Mouse (Mus musculus) heart, postnatal 36 days (tissue): ENCODE measurements around the gene Prmt2. TPM values are rescaled to one million over a fixed set of nuclear protein-coding genes. Genes with fewer than 3 reads are reported as not detected.

ENCODE experiments used
- DNase-seq, 2 experiments: peaks; one replicate each; pipeline ENCODE4 v3.0.0; 2021 to 2022
- intact Hi-C: fragments of 180-260 bp; cut with DNase I; formaldehyde crosslinking; loops from one replicate; pipeline ENCODE4 v1.15.1; 2025
- microRNA-seq, 2 experiments: library from miRNA; unstranded; fragments of <30 nt; microRNA quantifications; one replicate each; pipeline ENCODE4 v1.2.0; 2021; ENCODE audit warnings: borderline number of aligned reads in 2 of 2
- total RNA-seq, 2 experiments: library from RNA; stranded (reverse); gene quantifications; 2 replicates each; pipeline ENCODE4 v1.2.3; 2021

Prmt2 gene
- total RNA-seq, 2 experiments from 2014 or later: 10.9 to 12.3 TPM

- intact Hi-C loops: no loop called here
- no peak for DNase-seq
These were observed 11.7 kb downstream of the Prmt2 start for GRCm38 (mm10) chr10:76225944-76226343.

DNA sequence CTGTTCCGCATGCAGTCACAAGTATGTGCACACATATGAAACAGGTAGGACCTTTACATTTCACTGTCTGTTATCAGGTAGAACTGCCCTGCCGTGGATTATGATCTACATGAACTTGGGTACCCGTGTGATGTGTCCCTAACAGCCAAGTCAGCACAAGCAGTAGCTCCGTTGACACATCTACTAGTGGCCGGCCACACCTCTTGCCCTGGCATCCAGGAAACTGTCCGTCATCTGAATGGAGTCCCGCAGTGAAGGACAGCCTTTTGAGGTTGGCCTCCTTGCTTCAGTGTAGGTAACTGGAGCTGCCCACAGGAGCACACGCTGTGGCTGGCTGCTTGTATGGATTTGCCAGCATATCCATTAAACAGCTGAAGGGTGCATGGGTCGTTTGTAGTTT, 19.4 kb downstream of the Prmt2 start:
- intact Hi-C loops: no loop called here
- no peak for DNase-seq

GRCm38 (mm10) chr10:76217056-76217455, 20.6 kb downstream of the Prmt2 start:
- DNase-seq: no peak
- intact Hi-C loops: no loop called here

- no peak for DNase-seq
- intact Hi-C loops: no loop called here
These were observed 23.5 kb downstream of the Prmt2 start for GRCm38 (mm10) chr10:76214161-76214560.

GRCm38 (mm10) chr10:76212121-76212520, 25.5 kb downstream of the Prmt2 start:
- intact Hi-C loops: no loop called here
- DNase-seq: no peak

- no peak for DNase-seq
- intact Hi-C loops: no loop called here
These were observed 26.9 kb downstream of the Prmt2 start for GRCm38 (mm10) chr10:76210806-76211205.

GRCm38 (mm10) chr10:76209241-76209640, 28.4 kb downstream of the Prmt2 start:
- DNase-seq: no peak
- intact Hi-C loops: loop anchor here (10.0 kb wide), 1 partner anchor 324 kb away; no protein-coding TSS in a partner anchor

- intact Hi-C loops: loop anchor here (10.0 kb wide), 1 partner anchor 323 kb away; no protein-coding TSS in a partner anchor
- DNase-seq: no peak
These were observed 30.3 kb downstream of the Prmt2 start for GRCm38 (mm10) chr10:76207262-76207796.

GRCm38 (mm10) chr10:76203798-76204283, 33.8 kb downstream of the Prmt2 start:
- intact Hi-C loops: loop anchor here (5.0 to 10.0 kb wide), 2 partner anchors 227 to 319 kb away; no protein-coding TSS in a partner anchor
- DNase-seq: peak in 1 of 2 experiments; percentile 21

GRCm38 (mm10) chr10:76201978-76202377, 35.7 kb downstream of the Prmt2 start:
- intact Hi-C loops: loop anchor here (5.0 to 10.0 kb wide), 2 partner anchors 225 to 317 kb away; no protein-coding TSS in a partner anchor
- peak; percentile 53 to 69 for DNase-seq

GRCm38 (mm10) chr10:76201416-76201815, 36.2 kb downstream of the Prmt2 start:
- intact Hi-C loops: loop anchor here (5.0 to 10.0 kb wide), 2 partner anchors 224 to 317 kb away; no protein-coding TSS in a partner anchor
- DNase-seq: no peak

DNA sequence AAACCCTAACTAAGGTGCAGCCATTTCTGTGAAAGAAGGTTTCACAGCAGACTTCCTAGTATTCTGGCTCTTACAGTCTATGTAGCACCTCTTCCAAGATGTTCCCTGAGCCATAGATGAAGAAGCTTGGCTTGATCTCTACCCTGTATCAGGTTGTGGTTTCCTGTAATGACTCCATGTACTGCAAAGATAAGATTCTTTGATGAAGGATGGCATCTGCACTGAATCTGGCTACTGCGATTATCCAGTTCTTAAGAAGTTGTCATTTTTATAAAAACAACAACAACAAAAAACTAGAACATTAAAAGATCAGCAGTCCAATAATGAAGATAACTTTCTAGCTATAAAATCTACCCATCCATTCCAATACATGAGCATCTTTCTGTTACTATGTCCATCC, 49.7 kb downstream of the Prmt2 start:
- intact Hi-C loops: no loop called here
- no peak for DNase-seq

GRCm38 (mm10) chr10:76185216-76185615, 52.4 kb downstream of the Prmt2 start:
- no peak for DNase-seq
- intact Hi-C loops: no loop called here

GRCm38 (mm10) chr10:76174899-76175298, 62.8 kb downstream of the Prmt2 start:
- intact Hi-C loops: no loop called here
- DNase-seq: no peak

- intact Hi-C loops: no loop called here
- DNase-seq: no peak
These were observed 79.7 kb downstream of the Prmt2 start for GRCm38 (mm10) chr10:76158009-76158408.

- intact Hi-C loops: no loop called here
- no peak for DNase-seq
These were observed 80.1 kb downstream of the Prmt2 start for GRCm38 (mm10) chr10:76157528-76157927.

Small RNAs within 50 kb of the gene (microRNA-seq; reads per million reads assigned to microRNA genes)
- gene Mir678: 0 reads per million in 2 experiments

Other genes starting within 250 kb of the Prmt2 start
- 1 to 10 TPM; 6.9 to 8.0 TPM for gene Zfp280b, start 205.2 kb downstream of the Prmt2 start, total RNA-seq
- gene Slc5a4b, start 126.9 kb downstream of the Prmt2 start, total RNA-seq: not detected
- gene Slc5a4a, start 90.4 kb downstream of the Prmt2 start, total RNA-seq: not detected
- 1 to 10 TPM; 1.4 to 1.6 TPM for gene S100b, start 16.0 kb upstream of the Prmt2 start, total RNA-seq
- gene Dip2a, start 107.4 kb upstream of the Prmt2 start, total RNA-seq: 10 to 100 TPM in 1 of 2 experiments, 1 to 10 TPM in 1; 9.7 to 10.0 TPM
- gene AC141477.1, start 202.6 kb upstream of the Prmt2 start, total RNA-seq: not detected
- 10 to 100 TPM; 44.8 to 57.6 TPM for gene Pcnt, start 204.9 kb upstream of the Prmt2 start, total RNA-seq
- under 1 TPM; 0.16 to 0.25 TPM for gene 2610028H24Rik, start 211.2 kb upstream of the Prmt2 start, total RNA-seq
- gene Mcm3ap, start 231.1 kb upstream of the Prmt2 start, total RNA-seq: 10 to 100 TPM; 22.9 to 23.6 TPM
- 1 to 10 TPM; 2.9 to 4.0 TPM for gene Ybey, start 231.2 kb upstream of the Prmt2 start, total RNA-seq